Mouse (Mus musculus): ENCODE measurements around the gene Prr3. TPM values are rescaled to one million over a fixed set of nuclear protein-coding genes. Genes with fewer than 3 reads are reported as not detected.

Prr3 gene
- polyA plus RNA-seq, 1 experiment from 2014 or later = 9.4 TPM

DNA sequence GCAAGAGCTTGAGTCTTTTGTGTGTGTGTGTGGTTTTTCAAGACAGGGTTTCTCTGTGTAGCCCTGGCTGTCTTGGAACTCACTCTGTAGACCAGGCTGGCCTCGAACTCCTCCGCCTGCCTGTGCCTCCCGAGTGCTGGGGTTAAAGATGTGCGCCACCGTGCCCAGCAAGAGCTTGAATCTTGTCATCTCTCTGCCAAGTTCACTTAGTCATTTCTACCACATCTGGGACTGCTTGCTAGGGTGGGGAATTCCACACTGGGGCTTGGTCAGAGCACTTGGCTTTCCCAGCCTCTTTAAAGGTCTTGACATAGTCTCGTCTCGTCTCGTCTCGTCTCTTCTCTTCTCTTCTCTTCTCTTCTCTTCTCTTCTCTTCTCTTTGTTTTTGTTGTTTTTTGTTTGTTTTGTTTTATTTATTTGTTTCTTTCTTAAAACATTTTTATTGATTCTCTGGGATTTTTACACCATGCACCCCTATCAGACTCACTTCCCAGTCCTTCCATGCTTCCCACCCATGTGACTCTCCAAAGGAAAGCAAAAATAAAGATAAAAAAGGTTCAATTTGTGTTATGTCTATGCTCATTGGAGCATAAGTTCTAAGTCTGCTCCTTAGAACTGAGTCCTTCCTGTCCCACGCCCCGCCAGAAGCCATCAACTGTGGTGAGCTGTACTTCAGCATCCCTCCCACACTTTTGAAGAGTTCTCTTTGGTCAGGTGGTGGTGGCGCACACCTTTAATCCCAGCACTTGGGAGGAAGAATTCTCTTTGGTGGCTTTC lies 21.3 kb upstream of the Prr3 start:
- Histone ChIP-seq H3K36me3 (ENCODE audit: control insufficient read depth, insufficient read depth) (no peaks in the 10 kb centered on the region), H3K4me3 (ENCODE audit: low read depth, low read length) (no peak overlapping the region), H3K9ac (ENCODE audit: low read depth, low read length) (no peak overlapping the region), H3K27me3 (replicated peaks; ENCODE audit: control insufficient read depth, insufficient read depth, low read length) (no peaks in the 10 kb centered on the region), H3K27ac (ENCODE audit: low read depth, low read length) (no peak overlapping the region), H3K9me3 (ENCODE audit: control insufficient read depth) (no peaks in the 10 kb centered on the region), H3K4me2 (replicated peaks; ENCODE audit: low read depth) (no peak overlapping the region), H3K4me1 (replicated peaks; ENCODE audit: control insufficient read depth, insufficient read depth, low read length) (peaks cover 8% of the 10 kb centered on the region)
- TF ChIP-seq CTCF (IDR thresholded peaks at IDR 0.05; ENCODE audit: low read depth) = no peak
- ATAC-seq = no peak
- 86% methylated on average over 12 of the region's 12 CpGs for WGBS

DNA sequence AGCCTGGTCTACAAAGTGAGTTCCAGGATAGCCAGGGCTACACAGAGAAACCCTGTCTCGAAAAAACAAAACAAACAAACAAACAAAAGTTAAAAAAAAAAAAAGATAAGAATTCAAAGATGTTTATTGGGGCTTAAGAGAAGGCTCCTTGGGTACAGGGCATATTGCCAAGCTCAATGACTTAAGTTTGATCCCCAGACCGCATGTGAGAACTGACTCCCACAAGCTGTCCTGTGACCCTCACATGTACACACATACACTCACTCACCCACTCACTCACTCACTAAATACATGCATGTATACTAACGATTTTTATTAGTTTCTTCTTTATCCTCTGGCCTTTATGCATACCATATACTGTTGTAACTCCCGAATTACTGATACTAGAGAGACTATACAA lies 20.3 kb upstream of the Prr3 start:
- no peaks in the 10 kb centered on the region for H3K27me3 ChIP-seq (replicated peaks; ENCODE audit: control insufficient read depth, insufficient read depth, low read length)
- no peaks in the 10 kb centered on the region for H3K9me3 ChIP-seq (ENCODE audit: control insufficient read depth)
- no peaks in the 10 kb centered on the region for H3K36me3 ChIP-seq (ENCODE audit: control insufficient read depth, insufficient read depth)
- TF ChIP-seq CTCF (IDR thresholded peaks at IDR 0.05; ENCODE audit: low read depth) = no peak
- ATAC-seq = no peak
- 46% methylated on average over 4 of the region's 4 CpGs for WGBS
- H3K4me3 ChIP-seq (ENCODE audit: low read depth, low read length) = no peak overlapping the region
- peaks cover 8% of the 10 kb centered on the region for H3K4me1 ChIP-seq (replicated peaks; ENCODE audit: control insufficient read depth, insufficient read depth, low read length)
- no peak overlapping the region for H3K27ac ChIP-seq (ENCODE audit: low read depth, low read length)
- no peak overlapping the region for H3K9ac ChIP-seq (ENCODE audit: low read depth, low read length)
- H3K4me2 ChIP-seq (replicated peaks; ENCODE audit: low read depth) = no peak overlapping the region

DNA sequence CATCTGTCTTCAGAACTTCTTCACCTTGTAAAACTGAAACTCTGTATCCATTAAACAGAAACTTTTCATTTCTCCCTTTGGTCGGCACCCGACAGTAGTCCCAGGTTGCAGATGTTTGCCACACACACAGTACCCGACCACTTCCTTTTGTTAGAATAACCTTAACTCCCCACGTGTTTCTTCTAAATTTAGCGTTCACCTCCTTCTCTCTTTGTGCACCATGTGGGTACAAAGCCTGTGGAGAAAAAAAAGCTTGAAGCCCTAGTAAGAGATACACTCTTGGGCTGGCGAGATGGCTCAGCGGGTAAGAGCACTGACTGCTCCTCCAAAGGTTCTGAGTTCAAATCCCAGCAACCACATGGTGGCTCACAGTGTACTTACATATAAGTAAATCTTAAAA lies 19.3 kb upstream of the Prr3 start:
- H3K9ac ChIP-seq (ENCODE audit: low read depth, low read length) = no peak overlapping the region
- no peak overlapping the region for H3K4me2 ChIP-seq (replicated peaks; ENCODE audit: low read depth)
- no peaks in the 10 kb centered on the region for H3K27me3 ChIP-seq (replicated peaks; ENCODE audit: control insufficient read depth, insufficient read depth, low read length)
- WGBS = 84% methylated on average over 7 of the region's 7 CpGs
- no peak overlapping the region for H3K4me3 ChIP-seq (ENCODE audit: low read depth, low read length)
- peaks cover 8% of the 10 kb centered on the region for H3K4me1 ChIP-seq (replicated peaks; ENCODE audit: control insufficient read depth, insufficient read depth, low read length)
- no peak for ATAC-seq
- no peak for TF ChIP-seq CTCF (IDR thresholded peaks at IDR 0.05; ENCODE audit: low read depth)
- no peaks in the 10 kb centered on the region for H3K36me3 ChIP-seq (ENCODE audit: control insufficient read depth, insufficient read depth)
- no peaks in the 10 kb centered on the region for H3K9me3 ChIP-seq (ENCODE audit: control insufficient read depth)
- H3K27ac ChIP-seq (ENCODE audit: low read depth, low read length) = no peak overlapping the region

DNA sequence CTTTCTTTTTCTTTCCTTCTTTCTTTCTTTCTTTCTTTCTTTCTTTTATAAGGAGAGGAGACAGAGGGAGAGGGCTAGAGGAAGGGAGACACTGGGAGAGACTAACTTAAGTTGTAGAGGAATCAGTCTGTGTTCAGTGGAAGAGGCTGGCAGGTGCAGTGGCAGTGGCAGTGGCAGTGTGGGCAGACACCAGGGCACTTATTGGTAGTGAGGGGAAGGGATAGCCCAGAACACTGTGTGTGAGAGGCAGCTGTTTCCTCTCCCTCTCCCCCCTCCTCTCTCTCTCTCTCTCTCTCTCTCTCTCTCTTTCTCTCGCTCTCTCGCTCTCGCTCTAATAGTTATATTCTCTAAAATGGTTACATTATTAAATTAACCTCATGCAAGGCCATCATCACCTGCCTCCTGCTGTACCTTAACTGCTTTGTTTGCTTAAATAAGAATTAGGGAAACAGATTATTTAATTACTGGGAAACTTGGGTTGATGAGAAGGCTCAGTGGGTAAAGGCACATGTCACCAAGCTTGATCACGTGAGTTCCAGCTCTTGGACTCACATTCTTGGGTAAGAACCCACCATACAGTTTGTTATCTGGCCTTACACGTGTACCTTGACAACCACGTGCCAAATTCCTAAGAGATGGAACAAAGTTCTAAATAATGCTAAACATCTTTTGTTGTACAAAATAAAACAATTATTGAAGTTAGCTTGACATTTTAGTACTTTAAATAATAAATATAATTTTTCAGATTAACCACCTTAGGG lies 18.7 kb upstream of the Prr3 start:
- H3K4me2 ChIP-seq (replicated peaks; ENCODE audit: low read depth) = no peak overlapping the region
- peaks cover 8% of the 10 kb centered on the region for H3K4me1 ChIP-seq (replicated peaks; ENCODE audit: control insufficient read depth, insufficient read depth, low read length)
- H3K27ac ChIP-seq (ENCODE audit: low read depth, low read length) = no peak overlapping the region
- H3K27me3 ChIP-seq (replicated peaks; ENCODE audit: control insufficient read depth, insufficient read depth, low read length) = no peaks in the 10 kb centered on the region
- no peak for TF ChIP-seq CTCF (IDR thresholded peaks at IDR 0.05; ENCODE audit: low read depth)
- H3K36me3 ChIP-seq (ENCODE audit: control insufficient read depth, insufficient read depth) = no peaks in the 10 kb centered on the region
- no peak overlapping the region for H3K9ac ChIP-seq (ENCODE audit: low read depth, low read length)
- ATAC-seq = no peak
- 78% methylated on average over 6 of the region's 6 CpGs for WGBS
- no peak overlapping the region for H3K4me3 ChIP-seq (ENCODE audit: low read depth, low read length)
- no peaks in the 10 kb centered on the region for H3K9me3 ChIP-seq (ENCODE audit: control insufficient read depth)

GRCm38 (mm10) chr17:35997713-35998510 lies 17.9 kb upstream of the Prr3 start:
- Histone ChIP-seq H3K4me3 (ENCODE audit: low read depth, low read length) (no peak overlapping the region), H3K27ac (ENCODE audit: low read depth, low read length) (no peak overlapping the region), H3K36me3 (ENCODE audit: control insufficient read depth, insufficient read depth) (no peaks in the 10 kb centered on the region), H3K9me3 (ENCODE audit: control insufficient read depth) (no peaks in the 10 kb centered on the region), H3K4me1 (replicated peaks; ENCODE audit: control insufficient read depth, insufficient read depth, low read length) (peaks cover 8% of the 10 kb centered on the region), H3K4me2 (replicated peaks; ENCODE audit: low read depth) (0 out of 2 replicates have a peak overlapping the region, but pooled peaks have one; percentile 17), H3K9ac (ENCODE audit: low read depth, low read length) (no peak overlapping the region), H3K27me3 (replicated peaks; ENCODE audit: control insufficient read depth, insufficient read depth, low read length) (no peaks in the 10 kb centered on the region)
- ATAC-seq = no peak
- 48% methylated on average over 12 of the region's 12 CpGs for WGBS
- TF ChIP-seq CTCF (IDR thresholded peaks at IDR 0.05; ENCODE audit: low read depth) = no peak

- peak; percentile 100 for TF ChIP-seq CTCF (IDR thresholded peaks at IDR 0.05; ENCODE audit: low read depth)
Observed at GRCm38 (mm10) chr17:35996949-35997348, 16.9 kb upstream of the Prr3 start.

More at GRCm38 (mm10) chr17:35996949-35997348, 16.9 kb upstream of the Prr3 start:
- Histone ChIP-seq H3K36me3 (ENCODE audit: control insufficient read depth, insufficient read depth) (no peaks in the 10 kb centered on the region), H3K9ac (ENCODE audit: low read depth, low read length) (no peak overlapping the region), H3K4me3 (ENCODE audit: low read depth, low read length) (no peak overlapping the region), H3K4me2 (replicated peaks; ENCODE audit: low read depth) (0 out of 2 replicates have a peak overlapping the region, but pooled peaks have one; percentile 13), H3K27me3 (replicated peaks; ENCODE audit: control insufficient read depth, insufficient read depth, low read length) (no peaks in the 10 kb centered on the region), H3K27ac (ENCODE audit: low read depth, low read length) (no peak overlapping the region), H3K4me1 (replicated peaks; ENCODE audit: control insufficient read depth, insufficient read depth, low read length) (peaks cover 8% of the 10 kb centered on the region), H3K9me3 (ENCODE audit: control insufficient read depth) (no peaks in the 10 kb centered on the region)
- peak; percentile 75 for ATAC-seq
- WGBS = 3% methylated on average over 11 of the region's 11 CpGs
